Mouse (Mus musculus) testis, adult 2 months (tissue): ENCODE measurements at regions not wholly inside any gene's neighbourhood (a gene's known extent, or its start where the extent isn't known, plus 50 kb on each side); places are given as distances from the start of the nearest gene placed in this dataset.
A peak's percentile ranks its signal among the peaks of the same experiment; 100 is the strongest.

Source experiments
- H3K27ac ChIP-seq: fragments of 200-500 bp; 2 replicates; pipeline ENCODE4 v1.5.1; 2012; ENCODE audit warnings: low read depth, low read length; ENCODE audit not compliant: control insufficient read depth, insufficient read depth
- H3K27me3 ChIP-seq: fragments of 200-500 bp; 2 replicates; pipeline ENCODE4 v1.6.1; 2012; ENCODE audit warnings: mild to moderate bottlenecking, low read length, moderate library complexity; ENCODE audit not compliant: control insufficient read depth, insufficient read depth
- H3K36me3 ChIP-seq: fragments of 200-500 bp; 2 replicates; pipeline ENCODE4 v1.6.1; 2012; ENCODE audit warnings: mild to moderate bottlenecking, low read length; ENCODE audit not compliant: control insufficient read depth, insufficient read depth
- H3K4me1 ChIP-seq: fragments of 200-500 bp; 2 replicates; pipeline ENCODE4 v1.6.1; 2012; ENCODE audit warnings: low read length; ENCODE audit not compliant: control insufficient read depth, insufficient read depth
- H3K4me3 ChIP-seq: fragments of 200-500 bp; 2 replicates; pipeline ENCODE4 v1.5.1; 2012; ENCODE audit warnings: low read depth, mild to moderate bottlenecking, low read length, moderate library complexity, mixed read lengths; ENCODE audit not compliant: control insufficient read depth
- CTCF ChIP-seq: fragments of 200-500 bp; IDR thresholded peaks from 2 replicates; pipeline ENCODE4 v1.5.1; 2012; ENCODE audit warnings: low read depth, mild to moderate bottlenecking, inconsistent platforms, low read length, moderate library complexity; ENCODE audit not compliant: control insufficient read depth, insufficient read depth, insufficient replicate concordance
- POLR2A ChIP-seq: fragments of 200-500 bp; IDR thresholded peaks from 2 replicates; pipeline ENCODE4 v1.6.1; 2012; ENCODE audit warnings: low read depth, mild to moderate bottlenecking, inconsistent platforms, low read length, moderate library complexity; ENCODE audit not compliant: control insufficient read depth

GRCm38 (mm10) chr8:117934566-117935094 is 132.9 kb upstream of the Mphosph6 start:
- no peak for TF ChIP-seq POLR2A
- no peak for TF ChIP-seq CTCF
- Histone ChIP-seq H3K27ac (no peak overlapping the region), H3K4me1 (peaks cover 6% of the 10 kb centered on the region), H3K4me3 (peak overlapping the region; percentile 80), H3K27me3 (no peaks in the 10 kb centered on the region), H3K36me3 (no peaks in the 10 kb centered on the region)

- no peaks in the 10 kb centered on the region for H3K36me3 ChIP-seq
- no peak overlapping the region for H3K4me3 ChIP-seq
- H3K27me3 ChIP-seq: no peaks in the 10 kb centered on the region
- TF ChIP-seq CTCF: no peak
- no peak for TF ChIP-seq POLR2A
- H3K27ac ChIP-seq: no peak overlapping the region
- peaks cover 6% of the 10 kb centered on the region for H3K4me1 ChIP-seq
Measured at GRCm38 (mm10) chr8:117930687-117931086, 128.9 kb upstream of the Mphosph6 start.

GRCm38 (mm10) chr8:117929606-117930005 is 127.9 kb upstream of the Mphosph6 start:
- TF ChIP-seq CTCF (no peak), POLR2A (no peak)
- Histone ChIP-seq H3K4me3 (no peak overlapping the region), H3K27me3 (no peaks in the 10 kb centered on the region), H3K4me1 (peaks cover 4% of the 10 kb centered on the region), H3K27ac (no peak overlapping the region), H3K36me3 (no peaks in the 10 kb centered on the region)

GRCm38 (mm10) chr8:117923296-117923695 is 121.6 kb upstream of the Mphosph6 start:
- Histone ChIP-seq H3K27me3 (no peaks in the 10 kb centered on the region), H3K36me3 (no peaks in the 10 kb centered on the region), H3K4me3 (no peak overlapping the region), H3K4me1 (no peaks in the 10 kb centered on the region), H3K27ac (no peak overlapping the region)
- no peak for TF ChIP-seq CTCF
- no peak for TF ChIP-seq POLR2A

- TF ChIP-seq POLR2A: no peak
- no peak for TF ChIP-seq CTCF
- H3K36me3 ChIP-seq: no peaks in the 10 kb centered on the region
- no peak overlapping the region for H3K4me3 ChIP-seq
- no peaks in the 10 kb centered on the region for H3K27me3 ChIP-seq
- no peaks in the 10 kb centered on the region for H3K4me1 ChIP-seq
- H3K27ac ChIP-seq: no peak overlapping the region
Measured at GRCm38 (mm10) chr8:117903052-117903451, 101.3 kb upstream of the Mphosph6 start.

GRCm38 (mm10) chr8:117899892-117900291 is 98.1 kb upstream of the Mphosph6 start:
- H3K4me3 ChIP-seq: no peak overlapping the region
- H3K27ac ChIP-seq: no peak overlapping the region
- H3K4me1 ChIP-seq: no peaks in the 10 kb centered on the region
- H3K27me3 ChIP-seq: no peaks in the 10 kb centered on the region
- TF ChIP-seq POLR2A: no peak
- TF ChIP-seq CTCF: no peak
- no peaks in the 10 kb centered on the region for H3K36me3 ChIP-seq

- Histone ChIP-seq H3K27ac (no peak overlapping the region), H3K36me3 (no peaks in the 10 kb centered on the region), H3K4me1 (no peaks in the 10 kb centered on the region), H3K27me3 (no peaks in the 10 kb centered on the region), H3K4me3 (no peak overlapping the region)
- peak; percentile 43; the same call in 1 of the 2 replicates for TF ChIP-seq CTCF
- no peak for TF ChIP-seq POLR2A
Measured at GRCm38 (mm10) chr8:117898015-117898414, 96.3 kb upstream of the Mphosph6 start.

GRCm38 (mm10) chr8:117894861-117895260 is 93.1 kb upstream of the Mphosph6 start:
- no peaks in the 10 kb centered on the region for H3K4me1 ChIP-seq
- no peaks in the 10 kb centered on the region for H3K27me3 ChIP-seq
- no peak overlapping the region for H3K4me3 ChIP-seq
- H3K36me3 ChIP-seq: no peaks in the 10 kb centered on the region
- H3K27ac ChIP-seq: no peak overlapping the region
- no peak for TF ChIP-seq POLR2A
- TF ChIP-seq CTCF: no peak
